Mouse (Mus musculus) intestine, postnatal 0 days (tissue): ENCODE data around the gene Gm4779. TPM values are rescaled to one million over a fixed set of nuclear protein-coding genes. Genes with fewer than 3 reads are reported as not detected.
"Not testable (repeated sequence)": the region's sequence is repeated elsewhere in the genome, so short reads cannot be mapped to it uniquely, and the experiment has no call there.

Experiments
- ATAC-seq: fragments of 200-750 bp; cut with Nextera tagmentation; 2 replicates; pipeline ENCODE4 v1.8.0; 2017; ENCODE audit warnings: mild to moderate bottlenecking, moderate TSS enrichment, moderate library complexity
- H3K27ac ChIP-seq: fragments of 300-500 bp; sonication (generic); 2 replicates; pipeline ENCODE4 v1.5.1; 2014; ENCODE audit warnings: mild to moderate bottlenecking, low read depth, low read length, moderate library complexity
- H3K27me3 ChIP-seq: fragments of 300-500 bp; sonication (generic); replicated peaks from 2 replicates; pipeline ENCODE4 v1.6.1; 2014; ENCODE audit warnings: low read length, mixed read lengths; ENCODE audit not compliant: control insufficient read depth, insufficient read depth
- H3K36me3 ChIP-seq: fragments of 300-500 bp; sonication (generic); 2 replicates; pipeline ENCODE4 v1.6.1; 2014; ENCODE audit warnings: mild to moderate bottlenecking, moderate library complexity; ENCODE audit not compliant: control insufficient read depth, insufficient read depth
- H3K4me1 ChIP-seq: fragments of 300-500 bp; sonication (generic); replicated peaks from 2 replicates; pipeline ENCODE4 v1.6.1; 2014; ENCODE audit warnings: antibody characterized with exemption, low read length, mixed read lengths; ENCODE audit not compliant: control insufficient read depth, insufficient read depth
- H3K4me2 ChIP-seq: fragments of 300-500 bp; sonication (generic); replicated peaks from 2 replicates; pipeline ENCODE4 v1.6.1; 2014; ENCODE audit warnings: low read depth, mild to moderate bottlenecking, moderate library complexity
- H3K4me3 ChIP-seq: fragments of 300-500 bp; sonication (generic); 2 replicates; pipeline ENCODE4 v1.5.1; 2014; ENCODE audit warnings: low read depth, low read length
- H3K9ac ChIP-seq: fragments of 300-500 bp; sonication (generic); 2 replicates; pipeline ENCODE4 v1.6.1; 2014; ENCODE audit warnings: mild to moderate bottlenecking, low read depth, low read length
- H3K9me3 ChIP-seq: fragments of 300-500 bp; sonication (generic); 2 replicates; pipeline ENCODE4 v1.6.1; 2016; ENCODE audit warnings: mixed run types; ENCODE audit not compliant: control insufficient read depth
- CTCF ChIP-seq: sonication (generic); IDR thresholded peaks from 2 replicates; pipeline ENCODE4 v1.5.1; 2016; ENCODE audit warnings: low read depth, mild to moderate bottlenecking, control low read depth, antibody characterized with exemption, moderate library complexity
- WGBS: fragments of 180-500 bp; shearing (Covaris S2); extraction: QIAGEN DNeasy Blood & Tissue Kit; methylation state at CpG from one replicate; pipeline ENCODE4 v1.1.7; 2014; 5-methylcytosine and 5-hydroxymethylcytosine counted together
- polyA plus RNA-seq: library from polyadenylated mRNA; unstranded; fragments of >200 nt; fragmentation: Nextera tagmentation; extraction: Ambion mirVana; gene quantifications from 2 replicates; pipeline ENCODE4 v1.2.1, GENCODE M21; 2015

The Gm4779 gene
- not detected in 2 replicates for polyA plus RNA-seq

GRCm38 (mm10) chrX:101794342-101794741, at the start of gene Gm4779, which contains the start of gene 8030474K03Rik:
Gm4779 (minus strand) TSS chrX:101794423.
8030474K03Rik (plus strand) TSS chrX:101794656.
- H3K9ac ChIP-seq = no peak within 1 kb of the TSS
- H3K4me3 ChIP-seq = no peak within 1 kb of the TSS
- H3K4me2 ChIP-seq = no peak within 1 kb of the TSS
- no peaks in the 10 kb centered on the region for H3K4me1 ChIP-seq
- ATAC-seq = no peak
- TF ChIP-seq CTCF = no peak
- H3K36me3 ChIP-seq = no peaks in the 10 kb centered on the region
- no peak within 1 kb of the TSS for H3K27ac ChIP-seq
- no peaks in the 10 kb centered on the region for H3K9me3 ChIP-seq
- H3K27me3 ChIP-seq = no peaks in the 10 kb centered on the region
- 93% methylated on average over 35 of the region's 35 CpGs for WGBS

DNA sequence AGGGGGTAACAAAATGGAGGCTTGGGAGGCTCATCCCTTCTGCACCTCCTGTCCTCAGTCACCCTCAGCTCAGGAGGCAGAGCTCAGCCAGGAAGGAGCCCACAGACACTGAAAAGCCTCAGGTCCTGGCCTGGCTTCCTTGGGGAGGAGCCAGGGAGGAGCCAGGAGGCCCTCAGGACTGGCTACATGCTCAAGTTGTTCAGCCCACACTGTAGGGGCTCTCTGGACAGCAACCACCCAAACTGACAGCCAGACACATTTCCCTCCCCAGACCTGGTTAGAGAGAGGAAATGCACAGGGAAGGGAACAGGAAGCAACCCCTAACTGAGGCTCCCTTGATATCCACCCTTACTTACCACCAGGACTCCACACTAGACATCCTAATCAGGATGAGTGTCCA, 25.8 kb upstream of the Gm4779 start:
- not testable (repeated sequence) for ATAC-seq, H3K27me3 ChIP-seq, H3K9me3 ChIP-seq, H3K4me3 ChIP-seq, H3K9ac ChIP-seq, H3K36me3 ChIP-seq, H3K27ac ChIP-seq, H3K4me1 ChIP-seq, H3K4me2 ChIP-seq

DNA sequence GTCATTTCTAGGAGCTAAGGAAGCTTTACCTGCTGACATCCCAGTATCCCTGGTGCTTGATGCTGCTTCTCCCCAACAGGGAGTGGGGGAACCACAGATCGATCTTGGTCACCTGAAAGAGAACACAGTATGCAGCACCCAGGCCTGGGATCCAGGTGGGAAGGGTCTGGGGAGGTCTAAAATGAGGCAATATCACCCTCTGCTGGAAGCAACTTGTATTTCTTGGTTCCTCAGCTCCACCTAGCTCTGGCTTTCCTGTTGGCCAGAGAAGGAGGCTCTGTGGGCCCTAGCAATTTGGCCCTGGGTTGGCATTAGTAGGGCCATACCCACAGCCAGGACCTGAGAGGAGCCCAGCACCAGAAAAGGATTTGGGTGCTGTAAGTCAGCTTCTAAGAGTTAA, 24.9 kb upstream of the Gm4779 start:
- H3K36me3 ChIP-seq = no peaks in the 10 kb centered on the region
- TF ChIP-seq CTCF = peak; percentile 55
- H3K9me3 ChIP-seq = no peaks in the 10 kb centered on the region
- no peak overlapping the region for H3K27ac ChIP-seq
- no peak overlapping the region for H3K4me2 ChIP-seq
- no peak overlapping the region for H3K4me3 ChIP-seq
- WGBS = 67% methylated on average over 1 of the region's 1 CpGs
- H3K4me1 ChIP-seq = no peaks in the 10 kb centered on the region
- no peak overlapping the region for H3K9ac ChIP-seq
- no peak for ATAC-seq
- no peaks in the 10 kb centered on the region for H3K27me3 ChIP-seq

DNA sequence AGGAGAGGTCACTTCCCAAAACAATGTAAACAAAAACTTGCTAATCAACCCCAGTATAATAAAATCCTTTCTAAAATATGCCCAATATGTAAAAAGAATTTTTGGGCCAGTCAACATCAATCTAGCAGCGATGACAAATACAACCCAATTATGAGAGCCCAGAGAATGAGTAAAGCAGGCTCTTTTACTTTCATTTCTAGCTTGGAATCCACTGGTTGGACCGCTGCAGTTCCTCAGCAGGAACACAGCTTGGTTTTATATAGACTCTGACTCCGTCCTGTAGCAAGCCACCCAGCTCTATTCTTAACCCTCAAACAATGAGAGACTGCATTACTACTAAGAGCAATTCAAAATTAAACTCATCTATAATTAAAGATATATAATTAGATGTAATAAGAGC, 17.5 kb upstream of the Gm4779 start:
- no peaks in the 10 kb centered on the region for H3K9me3 ChIP-seq
- no peak for TF ChIP-seq CTCF
- no peak overlapping the region for H3K27ac ChIP-seq
- no peak overlapping the region for H3K4me3 ChIP-seq
- no peaks in the 10 kb centered on the region for H3K36me3 ChIP-seq
- no peak for ATAC-seq
- H3K9ac ChIP-seq = no peak overlapping the region
- H3K4me1 ChIP-seq = no peaks in the 10 kb centered on the region
- WGBS = 57% methylated on average over 3 of the region's 3 CpGs
- no peaks in the 10 kb centered on the region for H3K27me3 ChIP-seq
- H3K4me2 ChIP-seq = no peak overlapping the region

DNA sequence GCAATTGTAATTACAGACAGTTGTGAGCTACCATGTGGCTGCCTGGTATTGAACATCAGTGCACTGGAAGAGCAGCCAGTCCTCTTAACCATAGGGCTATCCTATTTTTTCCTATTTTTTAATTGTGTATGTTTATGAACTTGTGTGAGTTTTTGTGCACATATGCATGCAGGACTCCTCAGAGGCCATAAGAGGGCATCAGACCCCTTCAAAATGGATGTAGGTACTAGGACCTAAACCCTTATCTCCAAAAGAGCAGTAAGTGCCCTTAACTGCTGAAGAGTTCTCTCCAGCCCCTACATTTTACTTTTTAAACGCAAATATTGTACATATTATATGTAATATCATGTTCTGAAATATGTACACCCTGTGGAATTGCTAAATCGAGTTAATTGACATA, 11.3 kb upstream of the Gm4779 start:
- ATAC-seq = no peak
- WGBS = 33% methylated on average over 2 of the region's 2 CpGs
- no peak overlapping the region for H3K27ac ChIP-seq
- no peak overlapping the region for H3K9ac ChIP-seq
- no peak overlapping the region for H3K4me3 ChIP-seq
- H3K4me2 ChIP-seq = no peak overlapping the region
- peak; percentile 65 for TF ChIP-seq CTCF
- no peaks in the 10 kb centered on the region for H3K9me3 ChIP-seq
- H3K4me1 ChIP-seq = no peaks in the 10 kb centered on the region
- H3K36me3 ChIP-seq = no peaks in the 10 kb centered on the region
- H3K27me3 ChIP-seq = no peaks in the 10 kb centered on the region

DNA sequence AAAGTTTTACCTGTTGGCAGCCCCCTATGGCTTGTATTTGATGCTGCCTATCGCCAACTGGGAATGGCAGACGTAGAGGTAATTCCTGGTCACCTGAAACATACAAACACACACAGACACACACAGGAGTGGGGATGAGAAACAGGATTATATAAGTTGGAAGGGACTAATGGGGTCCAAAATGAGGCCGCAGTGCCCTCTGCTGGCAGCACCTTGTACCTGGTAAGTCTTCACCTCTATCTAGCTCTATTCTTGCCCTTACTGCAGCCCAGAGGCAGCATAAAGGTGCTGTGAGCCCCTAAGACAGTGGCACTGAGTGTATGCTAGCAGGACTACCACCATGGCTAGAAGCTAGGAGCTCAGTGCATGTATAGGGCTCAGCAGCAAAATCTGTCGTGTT, 2.7 kb downstream of the Gm4779 start:
- H3K4me2 ChIP-seq = no peak overlapping the region
- ATAC-seq = no peak
- H3K9ac ChIP-seq = no peak overlapping the region
- H3K27ac ChIP-seq = no peak overlapping the region
- TF ChIP-seq CTCF = peak; percentile 76
- no peaks in the 10 kb centered on the region for H3K9me3 ChIP-seq
- no peaks in the 10 kb centered on the region for H3K36me3 ChIP-seq
- no peak overlapping the region for H3K4me3 ChIP-seq
- no peaks in the 10 kb centered on the region for H3K27me3 ChIP-seq
- no peaks in the 10 kb centered on the region for H3K4me1 ChIP-seq
- 48% methylated on average over 4 of the region's 4 CpGs for WGBS

- H3K9me3 ChIP-seq = no peaks in the 10 kb centered on the region
- H3K27me3 ChIP-seq = no peaks in the 10 kb centered on the region
- H3K9ac ChIP-seq = no peak overlapping the region
- H3K36me3 ChIP-seq = no peaks in the 10 kb centered on the region
- H3K4me3 ChIP-seq = no peak overlapping the region
- no peak for ATAC-seq
- H3K4me1 ChIP-seq = no peaks in the 10 kb centered on the region
- no peak overlapping the region for H3K4me2 ChIP-seq
- 53% methylated on average over 5 of the region's 5 CpGs for WGBS
- no peak overlapping the region for H3K27ac ChIP-seq
- peak; percentile 82 for TF ChIP-seq CTCF
Measured at GRCm38 (mm10) chrX:101772035-101772434, 22.2 kb downstream of the Gm4779 start.
